Mouse (Mus musculus) forebrain, embryonic 16.5 days (tissue): Measurements from ENCODE around the gene Gucy1b1. TPM values are rescaled to one million over a fixed set of nuclear protein-coding genes. Genes with fewer than 3 reads are reported as not detected.

Source experiments
- ATAC-seq: fragments of 200-750 bp; cut with Nextera tagmentation; 2 replicates; pipeline ENCODE4 v1.8.0; 2017; ENCODE audit warnings: mild to moderate bottlenecking, moderate library complexity
- H3K27ac ChIP-seq: fragments of 300-500 bp; sonication (generic); 2 replicates; pipeline ENCODE4 v1.5.1; 2014; ENCODE audit warnings: low read length, control low read depth
- H3K27me3 ChIP-seq: fragments of 300-500 bp; sonication (generic); replicated peaks from 2 replicates; pipeline ENCODE4 v1.6.1; 2014; ENCODE audit warnings: low read length; ENCODE audit not compliant: control insufficient read depth, insufficient read depth
- H3K36me3 ChIP-seq: fragments of 300-500 bp; sonication (generic); 2 replicates; pipeline ENCODE4 v1.6.1; 2014; ENCODE audit not compliant: control insufficient read depth, insufficient read depth
- H3K4me1 ChIP-seq: fragments of 300-500 bp; sonication (generic); replicated peaks from 2 replicates; pipeline ENCODE4 v1.6.1; 2014; ENCODE audit warnings: low read length; ENCODE audit not compliant: control insufficient read depth, insufficient read depth
- H3K4me2 ChIP-seq: fragments of 300-500 bp; sonication (generic); 2 replicates; pipeline ENCODE4 v1.6.1; 2014; ENCODE audit warnings: mild to moderate bottlenecking, low read length, control low read depth
- H3K4me3 ChIP-seq: fragments of 300-500 bp; sonication (generic); replicated peaks from 2 replicates; pipeline ENCODE4 v1.5.1; 2014; ENCODE audit warnings: mild to moderate bottlenecking, low read length, control low read depth
- H3K9ac ChIP-seq: fragments of 300-500 bp; sonication (generic); replicated peaks from 2 replicates; pipeline ENCODE4 v1.6.1; 2014; ENCODE audit warnings: low read depth, low read length, control low read depth
- H3K9me3 ChIP-seq: fragments of 300-500 bp; sonication (generic); 2 replicates; pipeline ENCODE4 v1.6.1; 2016; ENCODE audit warnings: low read length; ENCODE audit not compliant: control insufficient read depth
- WGBS: fragments of 180-500 bp; shearing (Covaris S2); extraction: QIAGEN DNeasy Blood & Tissue Kit; methylation state at CpG from one replicate; pipeline ENCODE4 v1.1.7; 2014; 5-methylcytosine and 5-hydroxymethylcytosine counted together
- microRNA-seq: library from miRNA; unstranded; fragments of <30 nt; microRNA quantifications from one replicate; pipeline ENCODE4, GENCODE M21; 2017
- polyA plus RNA-seq: library from polyadenylated mRNA; unstranded; fragments of >200 nt; fragmentation: Nextera tagmentation; extraction: Ambion mirVana; gene quantifications from 2 replicates; pipeline ENCODE4 v1.2.1, GENCODE M21; 2015

Gucy1b1 gene
- polyA plus RNA-seq, 1 experiment from 2014 or later: 79.4 TPM

DNA sequence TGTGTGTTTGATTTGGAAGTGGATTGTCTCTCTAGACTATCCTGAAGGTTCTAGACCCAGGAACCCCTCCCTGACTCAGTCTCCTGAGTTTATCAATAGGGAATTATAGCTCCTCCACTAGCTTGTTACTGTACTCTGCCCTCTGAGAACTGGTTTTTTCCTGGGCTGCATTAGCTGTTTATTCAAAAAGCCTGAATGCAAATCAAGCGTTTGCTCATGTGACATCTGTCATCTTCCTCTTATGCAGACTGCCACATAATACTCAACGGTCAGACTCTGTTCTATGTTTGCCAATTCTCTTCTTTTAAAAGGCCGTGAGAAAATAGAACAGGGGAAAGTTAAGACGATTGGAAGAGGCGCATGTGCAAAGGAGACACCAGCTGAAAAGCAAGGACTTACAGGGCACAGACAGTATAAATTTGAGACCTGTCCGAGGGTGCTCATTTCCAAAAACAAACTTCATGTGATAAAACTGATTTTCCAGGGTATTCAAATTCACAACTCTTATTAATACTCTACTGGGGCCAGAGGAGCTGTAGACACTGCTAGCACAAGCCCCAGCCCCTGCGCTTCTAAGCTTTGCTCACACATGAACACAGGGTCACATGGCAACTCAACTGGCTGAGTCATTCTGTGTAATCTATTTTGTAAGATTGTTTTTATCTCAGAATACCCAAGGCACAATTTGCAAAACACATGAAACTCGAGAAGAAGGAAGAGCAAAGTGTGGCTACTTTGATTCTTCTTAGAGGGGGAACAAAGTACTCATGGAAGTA is 91.2 kb downstream of the Gucy1b1 start:
- Histone ChIP-seq H3K4me3 (no peak overlapping the region), H3K9me3 (no peaks in the 10 kb centered on the region), H3K9ac (no peak overlapping the region), H3K36me3 (no peaks in the 10 kb centered on the region), H3K27ac (no peak overlapping the region), H3K27me3 (no peaks in the 10 kb centered on the region), H3K4me1 (no peaks in the 10 kb centered on the region), H3K4me2 (no peak overlapping the region)
- ATAC-seq: no peak
- WGBS: 76% methylated on average over 8 of the region's 8 CpGs

Small RNA genes within 50 kb of the gene (microRNA-seq; reads per million reads assigned to microRNA genes)
- not detected for gene Mir7010

Other genes with a start within 250 kb of the Gucy1b1 start
- gene Ctso, start 142.1 kb downstream of the Gucy1b1 start, polyA plus RNA-seq: 6.8 and 7.7 TPM in 2 replicates
- gene Tdo2, start 98.5 kb downstream of the Gucy1b1 start, polyA plus RNA-seq: 0.97 and 1.3 TPM in 2 replicates
- gene Asic5, start 92.4 kb downstream of the Gucy1b1 start, polyA plus RNA-seq: 0.21 TPM in 1 of 2 replicates, not detected in the other
- gene Gucy1a1, start 71.1 kb upstream of the Gucy1b1 start, polyA plus RNA-seq: 68.9 and 75.3 TPM in 2 replicates